Mouse (Mus musculus) MEL (cell line): Measurements from ENCODE around the gene Cga. TPM values are rescaled to one million over a fixed set of nuclear protein-coding genes. Genes with fewer than 3 reads are reported as not detected.

Experiments used
- DNase-seq: peaks from one replicate; pipeline ENCODE4 v3.0.0; 2011; ENCODE audit warnings: low read depth, low spot score
- H3K27ac ChIP-seq: 2 replicates; pipeline ENCODE4 v1.5.1; 2012; ENCODE audit warnings: low read depth, mild to moderate bottlenecking, control low read depth, low read length, moderate library complexity; ENCODE audit not compliant: control insufficient read depth
- H3K27me3 ChIP-seq, 2 experiments: fragments of 150-350 bp in 1 of 2; sonication (generic) in 1 of 2; 2 replicates each; pipeline ENCODE4 v1.6.1; 2012; ENCODE audit warnings: low read length in 2 of 2, mild to moderate bottlenecking in 2 of 2, improper control_type of control experiment in 1 of 2, moderate library complexity in 1 of 2; ENCODE audit not compliant: insufficient read depth in 2 of 2, control insufficient read depth in 1 of 2
- H3K36me3 ChIP-seq, 2 experiments: 2 replicates each; pipeline ENCODE4 v1.6.1; 2012 to 2014; ENCODE audit warnings: low read length in 2 of 2, improper control_type of control experiment in 1 of 2, inconsistent platforms in 1 of 2, mild to moderate bottlenecking in 1 of 2; ENCODE audit not compliant: insufficient read depth in 2 of 2, control insufficient read depth in 1 of 2
- H3K4me1 ChIP-seq, 2 experiments: fragments of 150-350 bp in 1 of 2; sonication (generic) in 1 of 2; 2 replicates each; pipeline ENCODE4 v1.6.1; 2012; ENCODE audit warnings: low read length in 2 of 2, improper control_type of control experiment in 1 of 2, mild to moderate bottlenecking in 1 of 2; ENCODE audit not compliant: insufficient read depth in 2 of 2, control insufficient read depth in 1 of 2
- H3K4me3 ChIP-seq, 2 experiments: fragments of 150-350 bp in 1 of 2; sonication (generic) in 1 of 2; 2 replicates each; pipeline ENCODE4 v1.5.1; 2012; ENCODE audit warnings: low read depth in 2 of 2, low read length in 2 of 2, mild to moderate bottlenecking in 2 of 2, moderate library complexity in 2 of 2, control low read depth in 1 of 2, improper control_type of control experiment in 1 of 2; ENCODE audit not compliant: control insufficient read depth in 1 of 2, insufficient read depth in 1 of 2
- H3K79me2 ChIP-seq: 2 replicates; pipeline ENCODE4 v1.6.1; 2012; ENCODE audit warnings: mild to moderate bottlenecking, low read length, moderate library complexity; ENCODE audit not compliant: control insufficient read depth, poor library complexity, insufficient read depth
- H3K9ac ChIP-seq: 2 replicates; pipeline ENCODE4 v1.6.1; 2012; ENCODE audit warnings: low read depth, mild to moderate bottlenecking, control low read depth, low read length, moderate library complexity; ENCODE audit not compliant: control insufficient read depth, poor library complexity, severe bottlenecking
- H3K9me3 ChIP-seq: fragments of 150-350 bp; sonication (generic); replicated peaks from 2 replicates; pipeline ENCODE4 v1.6.1; 2012; ENCODE audit warnings: mild to moderate bottlenecking, low read length, improper control_type of control experiment, moderate library complexity; ENCODE audit not compliant: insufficient read depth
- BHLHE40 ChIP-seq: IDR thresholded peaks from 2 replicates; pipeline ENCODE4 v1.6.1; 2012; ENCODE audit warnings: low read depth, mild to moderate bottlenecking, inconsistent platforms, low read length, improper control_type of control experiment, borderline replicate concordance
- CHD2 ChIP-seq: IDR thresholded peaks from 2 replicates; pipeline ENCODE4 v1.6.1; 2011; ENCODE audit warnings: low read length, improper control_type of control experiment
- CTCF ChIP-seq, 3 experiments: IDR thresholded peaks in 2 of 3; conservative IDR thresholded peaks in 1 of 3; 2 replicates each; pipeline ENCODE4 v1.5.1; 2011 to 2012; ENCODE audit warnings: low read length in 3 of 3, low read depth in 2 of 3, mild to moderate bottlenecking in 2 of 3, improper control_type of control experiment in 1 of 3, inconsistent platforms in 1 of 3, mixed read lengths in 1 of 3, moderate library complexity in 1 of 3; ENCODE audit not compliant: control insufficient read depth in 1 of 3, insufficient read depth in 1 of 3, poor library complexity in 1 of 3, severe bottlenecking in 1 of 3
- MAFK ChIP-seq: IDR thresholded peaks from 2 replicates; pipeline ENCODE4 v1.6.1; 2011; ENCODE audit warnings: low read depth, mild to moderate bottlenecking, low read length, improper control_type of control experiment, borderline replicate concordance
- MEF2A ChIP-seq: IDR thresholded peaks from 2 replicates; pipeline ENCODE4 v1.6.1; 2014; ENCODE audit warnings: low read depth, mild to moderate bottlenecking, inconsistent platforms, low read length, improper control_type of control experiment; ENCODE audit not compliant: poor library complexity, insufficient replicate concordance, severe bottlenecking; ENCODE audit errors: extremely low read depth
- MXI1 ChIP-seq: IDR thresholded peaks from 2 replicates; pipeline ENCODE4 v1.6.1; 2011; ENCODE audit warnings: mild to moderate bottlenecking, low read depth, low read length, improper control_type of control experiment
- MYC ChIP-seq: IDR thresholded peaks from 2 replicates; pipeline ENCODE4 v1.6.1; 2011; ENCODE audit warnings: low read depth, mild to moderate bottlenecking, low read length, improper control_type of control experiment, moderate library complexity
- NELFE ChIP-seq: IDR thresholded peaks from 2 replicates; pipeline ENCODE4 v1.6.1; 2011; ENCODE audit warnings: low read depth, low read length, improper control_type of control experiment
- NRF1 ChIP-seq: IDR thresholded peaks from 2 replicates; pipeline ENCODE4 v1.6.1; 2014; ENCODE audit warnings: low read depth, mild to moderate bottlenecking, inconsistent platforms, low read length, improper control_type of control experiment, moderate library complexity; ENCODE audit not compliant: poor library complexity, insufficient read depth, severe bottlenecking
- SMC3 ChIP-seq: IDR thresholded peaks from 2 replicates; pipeline ENCODE4 v1.6.1; 2011; ENCODE audit warnings: low read depth, low read length, improper control_type of control experiment
- TAL1 ChIP-seq: IDR thresholded peaks from 2 replicates; pipeline ENCODE4 v1.6.1; 2012; ENCODE audit warnings: mild to moderate bottlenecking, inconsistent platforms, low read length, moderate library complexity, mixed read lengths
- TCF12 ChIP-seq: IDR thresholded peaks from 2 replicates; pipeline ENCODE4 v1.6.1; 2014; ENCODE audit warnings: low read depth, mild to moderate bottlenecking, inconsistent platforms, low read length, improper control_type of control experiment, moderate library complexity
- UBTF ChIP-seq: IDR thresholded peaks from 2 replicates; pipeline ENCODE4 v1.6.1; 2012; ENCODE audit warnings: low read depth, mild to moderate bottlenecking, inconsistent platforms, low read length, improper control_type of control experiment, moderate library complexity, borderline replicate concordance; ENCODE audit not compliant: insufficient read depth
- USF1 ChIP-seq: IDR thresholded peaks from 2 replicates; pipeline ENCODE4 v1.6.1; 2014; ENCODE audit warnings: low read depth, mild to moderate bottlenecking, inconsistent platforms, low read length, improper control_type of control experiment, moderate library complexity
- USF2 ChIP-seq, 2 experiments: IDR thresholded peaks; 2 replicates each; pipeline ENCODE4 v1.6.1; 2011 to 2012; ENCODE audit warnings: improper control_type of control experiment in 2 of 2, low read length in 2 of 2, borderline replicate concordance in 1 of 2, inconsistent platforms in 1 of 2, low read depth in 1 of 2, mild to moderate bottlenecking in 1 of 2; ENCODE audit not compliant: insufficient read depth in 1 of 2
- ZMIZ1 ChIP-seq: IDR thresholded peaks from 2 replicates; pipeline ENCODE4 v1.6.1; 2012; ENCODE audit warnings: low read depth, mild to moderate bottlenecking, inconsistent platforms, low read length, improper control_type of control experiment, moderate library complexity
- polyA plus RNA-seq, 2 experiments: library from polyadenylated mRNA; stranded (reverse) in 1 of 2; unstranded in 1 of 2; fragments of >175 nt in 1 of 2; fragments of >200 nt in 1 of 2; gene quantifications; 2 replicates each; pipeline versions ENCODE4 v1.2.1 to v1.2.4; 2012; ENCODE audit warnings: low replicate concordance in 2 of 2, low read depth in 1 of 2; ENCODE audit not compliant: insufficient read length in 2 of 2, insufficient read depth in 1 of 2, missing spikeins in 1 of 2
- total RNA-seq: library from RNA; depleted of rRNA; stranded (reverse); fragments of 300-350 nt; gene quantifications from 2 replicates; pipeline ENCODE4 v1.2.3, GENCODE M21; 2012

The Cga gene
- total and polyA plus RNA-seq, 3 experiments: not detected

- Histone ChIP-seq H3K9ac (no peak overlapping the region), H3K4me1 (peaks cover 0 to 4% of the 10 kb centered on the region in 2 experiments; a peak in 2 of 4 replicates), H3K4me3 (no peak overlapping the region), H3K27ac (no peak overlapping the region), H3K79me2 (peaks cover 41% of the 10 kb centered on the region), H3K9me3 (no peaks in the 10 kb centered on the region), H3K27me3 (no peaks in the 10 kb centered on the region), H3K36me3 (peaks cover 4 to 7% of the 10 kb centered on the region in 2 experiments)
- no peak for TF ChIP-seq CTCF (IDR thresholded peaks at IDR 0.05 in 2 of 3, conservative IDR thresholded peaks at IDR 0.05 in 1 of 3; ENCODE audit: control insufficient read depth in 1 of 3, insufficient read depth in 1 of 3, low read depth in 2 of 3, low read length in 3 of 3, poor library complexity in 1 of 3, severe bottlenecking in 1 of 3)
- no peak for TF ChIP-seq UBTF
- no peak for TF ChIP-seq MYC
- no peak for TF ChIP-seq BHLHE40
- no peak for TF ChIP-seq NELFE
- no peak for TF ChIP-seq TAL1
- TF ChIP-seq SMC3: no peak
- TF ChIP-seq USF1: no peak
- TF ChIP-seq MEF2A: no peak
- no peak for TF ChIP-seq NRF1
- TF ChIP-seq USF2 (IDR thresholded peaks at IDR 0.05; ENCODE audit: borderline replicate concordance in 1 of 2, insufficient read depth in 1 of 2, low read depth in 1 of 2, low read length in 2 of 2): no peak
- no peak for TF ChIP-seq TCF12
- no peak for DNase-seq
Measured at GRCm38 (mm10) chr4:34858903-34859302, 34.7 kb upstream of the Cga start.

- H3K36me3 ChIP-seq: peaks cover 4 to 7% of the 10 kb centered on the region in 2 experiments
- TF ChIP-seq MAFK (no peak), MXI1 (no peak), ZMIZ1 (no peak), BHLHE40 (no peak), CHD2 (no peak)
Measured at GRCm38 (mm10) chr4:34859416-34859815, 34.2 kb upstream of the Cga start.

More at GRCm38 (mm10) chr4:34859416-34859815, 34.2 kb upstream of the Cga start:
- no peak overlapping the region for H3K27ac ChIP-seq
- peaks cover 0 to 4% of the 10 kb centered on the region in 2 experiments; a peak in 2 of 4 replicates for H3K4me1 ChIP-seq
- no peaks in the 10 kb centered on the region for H3K9me3 ChIP-seq
- no peak overlapping the region for H3K9ac ChIP-seq
- no peaks in the 10 kb centered on the region for H3K27me3 ChIP-seq
- peaks cover 43% of the 10 kb centered on the region for H3K79me2 ChIP-seq
- no peak for DNase-seq
- H3K4me3 ChIP-seq: no peak overlapping the region
